Mouse (Mus musculus) stomach, postnatal 0 days (tissue): ENCODE measurements around the gene Csrnp1. TPM values are rescaled to one million over a fixed set of nuclear protein-coding genes. Genes with fewer than 3 reads are reported as not detected.

Experiments used
- ATAC-seq: fragments of 200-750 bp; cut with Nextera tagmentation; 2 replicates; pipeline ENCODE4 v1.8.0; 2017; ENCODE audit not compliant: low FRiP score, low TSS enrichment
- DNase-seq: peaks from one replicate; pipeline ENCODE4 v3.0.0-alpha.2; 2016; ENCODE audit warnings: low spot score
- H3K27ac ChIP-seq: fragments of 300-500 bp; sonication (generic); replicated peaks from 2 replicates; pipeline ENCODE4 v1.5.1; 2014; ENCODE audit warnings: mild to moderate bottlenecking, control low read depth
- H3K27me3 ChIP-seq: fragments of 300-500 bp; sonication (generic); 2 replicates; pipeline ENCODE4 v1.6.1; 2014; ENCODE audit warnings: low read length; ENCODE audit not compliant: control insufficient read depth, insufficient read depth
- H3K36me3 ChIP-seq: fragments of 300-500 bp; sonication (generic); 2 replicates; pipeline ENCODE4 v1.6.1; 2014; ENCODE audit warnings: low read length, mixed read lengths; ENCODE audit not compliant: control insufficient read depth, insufficient read depth
- H3K4me1 ChIP-seq: fragments of 300-500 bp; sonication (generic); replicated peaks from 2 replicates; pipeline ENCODE4 v1.6.1; 2014; ENCODE audit warnings: antibody characterized with exemption; ENCODE audit not compliant: control insufficient read depth, insufficient read depth
- H3K4me2 ChIP-seq: fragments of 300-500 bp; sonication (generic); replicated peaks from 2 replicates; pipeline ENCODE4 v1.6.1; 2014; ENCODE audit warnings: low read depth, mild to moderate bottlenecking, control low read depth, moderate library complexity
- H3K4me3 ChIP-seq: fragments of 300-500 bp; sonication (generic); 2 replicates; pipeline ENCODE4 v1.5.1; 2014; ENCODE audit warnings: low read depth, low read length, control low read depth
- H3K9ac ChIP-seq: fragments of 300-500 bp; sonication (generic); 2 replicates; pipeline ENCODE4 v1.6.1; 2014; ENCODE audit warnings: mild to moderate bottlenecking, low read length, control low read depth, mixed read lengths
- H3K9me3 ChIP-seq: fragments of 300-500 bp; sonication (generic); 2 replicates; pipeline ENCODE4 v1.6.1; 2016; ENCODE audit warnings: low read length; ENCODE audit not compliant: control insufficient read depth
- CTCF ChIP-seq: IDR thresholded peaks from 2 replicates; pipeline ENCODE4 v1.5.1; 2016; ENCODE audit warnings: antibody characterized with exemption, low read depth, mild to moderate bottlenecking, moderate library complexity
- EP300 ChIP-seq: optimal IDR thresholded peaks from 2 replicates; pipeline ENCODE3; 2016; ENCODE audit warnings: antibody characterized with exemption
- WGBS: fragments of 180-500 bp; shearing (Covaris S2); extraction: QIAGEN DNeasy Blood & Tissue Kit; methylation state at CpG from one replicate; pipeline ENCODE4 v1.1.7; 2014; 5-methylcytosine and 5-hydroxymethylcytosine counted together
- polyA plus RNA-seq: library from polyadenylated mRNA; unstranded; fragments of >200 nt; fragmentation: Nextera tagmentation; extraction: Ambion mirVana; gene quantifications from 2 replicates; pipeline ENCODE4 v1.2.1, GENCODE M21; 2015

Gene Csrnp1
- polyA plus RNA-seq, 1 experiment from 2014 or later: 5.5 TPM

DNA sequence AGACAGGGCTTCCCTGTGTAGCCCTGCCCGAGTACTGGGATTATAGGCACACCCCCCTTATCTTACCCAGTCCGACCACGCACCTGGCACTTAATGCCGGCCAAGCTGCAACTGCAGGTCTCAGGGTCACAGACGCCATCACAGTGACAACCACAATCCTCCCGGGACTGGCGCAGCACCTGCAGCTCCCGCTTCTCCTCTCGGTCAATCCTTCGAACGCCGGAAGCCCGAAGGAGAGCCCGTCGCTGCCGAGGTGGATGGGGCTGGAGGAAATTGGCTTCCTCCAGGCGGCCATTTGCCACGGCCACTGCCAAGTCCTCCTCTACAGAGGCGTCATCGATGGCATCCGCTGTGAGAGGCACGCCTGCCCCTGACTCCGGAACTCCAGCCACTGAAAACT is 11.2 kb downstream of the Csrnp1 start:
- DNase-seq: no peak
- Histone ChIP-seq H3K27ac (no peak overlapping the region), H3K27me3 (no peaks in the 10 kb centered on the region; the same call in 1 of the 2 replicates), H3K9ac (no peak overlapping the region), H3K9me3 (no peaks in the 10 kb centered on the region), H3K36me3 (peaks cover 25% of the 10 kb centered on the region), H3K4me1 (0 out of 2 replicates have a peak, but pooled peaks cover 11% of the 10 kb centered on the region), H3K4me3 (no peak overlapping the region), H3K4me2 (no peak overlapping the region)
- WGBS: 88% methylated on average over 23 of the region's 23 CpGs
- no peak for ATAC-seq
- TF ChIP-seq CTCF: no peak
- no peak for TF ChIP-seq EP300

DNA sequence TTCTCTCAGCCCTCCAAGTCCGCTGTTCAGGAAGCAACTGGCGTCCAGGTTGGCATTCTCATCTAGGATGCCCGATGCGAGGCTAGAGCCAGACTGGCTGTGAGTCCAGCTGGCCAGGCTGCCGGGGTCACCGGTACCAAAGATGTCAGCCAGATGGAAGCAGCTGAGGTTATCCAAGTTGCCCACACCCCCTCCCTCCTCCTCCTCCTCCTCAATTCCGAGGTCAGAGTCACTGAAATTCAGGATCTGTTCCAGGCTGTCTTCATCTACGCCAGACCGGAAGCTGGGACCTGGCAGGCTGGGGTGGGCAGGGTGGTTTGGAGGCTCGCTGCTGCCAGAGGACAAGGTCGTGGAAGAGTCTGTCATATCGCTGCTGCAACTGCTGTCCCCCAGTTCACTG is 11.9 kb downstream of the Csrnp1 start:
- WGBS: 87% methylated on average over 12 of the region's 12 CpGs

GRCm38 (mm10) chr9:119972166-119972565 is 12.3 kb downstream of the Csrnp1 start:
- TF ChIP-seq EP300: no peak
- no peak for TF ChIP-seq CTCF
- H3K27ac ChIP-seq: no peak overlapping the region
- no peak overlapping the region for H3K4me2 ChIP-seq
- ATAC-seq (no peak), DNase-seq (no peak)
- WGBS: 92% methylated on average over 10 of the region's 10 CpGs
- no peak overlapping the region for H3K4me3 ChIP-seq
- peaks cover 25% of the 10 kb centered on the region for H3K36me3 ChIP-seq
- H3K9me3 ChIP-seq: no peaks in the 10 kb centered on the region
- no peaks in the 10 kb centered on the region for H3K27me3 ChIP-seq
- no peak overlapping the region for H3K9ac ChIP-seq
- H3K4me1 ChIP-seq: 0 out of 2 replicates have a peak, but pooled peaks cover 3% of the 10 kb centered on the region

More for the DNA sequence above, 11.9 kb downstream of the Csrnp1 start:
- Histone ChIP-seq H3K4me2 (no peak overlapping the region), H3K27ac (no peak overlapping the region), H3K27me3 (no peaks in the 10 kb centered on the region), H3K36me3 (peaks cover 25% of the 10 kb centered on the region), H3K9me3 (no peaks in the 10 kb centered on the region), H3K4me3 (no peak overlapping the region), H3K9ac (no peak overlapping the region), H3K4me1 (0 out of 2 replicates have a peak, but pooled peaks cover 7% of the 10 kb centered on the region)
- no peak for TF ChIP-seq CTCF
- DNase-seq: no peak
- no peak for ATAC-seq

GRCm38 (mm10) chr9:119970763-119971656 is 13.4 kb downstream of the Csrnp1 start:
- H3K9ac ChIP-seq: 0 out of 2 replicates have a peak overlapping the region, but pooled peaks have one; percentile 38
- H3K4me3 ChIP-seq: no peak overlapping the region
- DNase-seq: no peak

GRCm38 (mm10) chr9:119970221-119970620 is 14.2 kb downstream of the Csrnp1 start:
- Histone ChIP-seq H3K27ac (peak overlapping the region; percentile 82), H3K4me1 (0 out of 2 replicates have a peak, but pooled peaks cover 2% of the 10 kb centered on the region), H3K27me3 (no peaks in the 10 kb centered on the region), H3K36me3 (peaks cover 25% of the 10 kb centered on the region), H3K9ac (0 out of 2 replicates have a peak overlapping the region, but pooled peaks have one; percentile 38), H3K4me3 (no peak overlapping the region), H3K9me3 (no peaks in the 10 kb centered on the region), H3K4me2 (no peak overlapping the region)
- DNase-seq: peak; percentile 68
- ATAC-seq: peak; percentile 22
- TF ChIP-seq EP300 (peak; percentile 2), CTCF (peak; percentile 71)
- WGBS: 45% methylated on average over 6 of the region's 6 CpGs

More at GRCm38 (mm10) chr9:119970763-119971656, 13.4 kb downstream of the Csrnp1 start:
- Histone ChIP-seq H3K9me3 (no peaks in the 10 kb centered on the region), H3K4me1 (0 out of 2 replicates have a peak, but pooled peaks cover 2% of the 10 kb centered on the region), H3K36me3 (peaks cover 25% of the 10 kb centered on the region), H3K4me2 (no peak overlapping the region), H3K27ac (peak overlapping the region; percentile 82), H3K27me3 (no peaks in the 10 kb centered on the region)
- WGBS: 64% methylated on average over 7 of the region's 7 CpGs
- peak; percentile 55 for ATAC-seq
- TF ChIP-seq CTCF: no peak
- peak; percentile 55 for TF ChIP-seq EP300

DNA sequence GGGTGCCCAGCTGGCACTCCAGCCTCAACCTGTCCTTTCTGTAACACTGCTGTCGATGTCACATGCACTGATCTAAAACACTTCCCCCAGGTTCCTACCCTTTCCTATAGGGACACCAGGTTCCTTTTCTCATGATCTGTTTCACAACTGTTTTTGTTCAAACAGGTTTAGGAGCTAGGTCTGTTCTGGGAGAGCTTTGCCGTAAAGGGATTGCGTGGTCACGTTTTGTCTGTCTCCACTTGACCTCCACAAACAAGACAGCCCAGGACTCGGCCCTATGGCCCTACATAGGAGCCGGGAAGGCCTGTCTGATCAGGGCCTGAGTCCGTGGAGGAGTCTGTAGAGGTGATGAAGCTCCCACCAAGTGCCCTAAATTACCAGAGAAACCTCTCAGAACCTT is 14.6 kb downstream of the Csrnp1 start:
- ATAC-seq: 0 out of 2 replicates have a peak, but pooled peaks have one; percentile 3
- DNase-seq: no peak
- Histone ChIP-seq H3K27ac (peak overlapping the region; percentile 82), H3K4me2 (no peak overlapping the region), H3K9ac (no peak overlapping the region), H3K36me3 (peaks cover 25% of the 10 kb centered on the region), H3K4me1 (0 out of 2 replicates have a peak, but pooled peaks cover 2% of the 10 kb centered on the region), H3K27me3 (no peaks in the 10 kb centered on the region), H3K4me3 (no peak overlapping the region), H3K9me3 (no peaks in the 10 kb centered on the region)
- 73% methylated on average over 7 of the region's 7 CpGs for WGBS
- TF ChIP-seq CTCF (no peak), EP300 (no peak)
